Mouse (Mus musculus): Measurements from ENCODE around the gene Emd. TPM values are rescaled to one million over a fixed set of nuclear protein-coding genes. Genes with fewer than 3 reads are reported as not detected.

Emd gene
- polyA plus RNA-seq, 1 experiment from 2014 or later: 29.1 TPM

DNA sequence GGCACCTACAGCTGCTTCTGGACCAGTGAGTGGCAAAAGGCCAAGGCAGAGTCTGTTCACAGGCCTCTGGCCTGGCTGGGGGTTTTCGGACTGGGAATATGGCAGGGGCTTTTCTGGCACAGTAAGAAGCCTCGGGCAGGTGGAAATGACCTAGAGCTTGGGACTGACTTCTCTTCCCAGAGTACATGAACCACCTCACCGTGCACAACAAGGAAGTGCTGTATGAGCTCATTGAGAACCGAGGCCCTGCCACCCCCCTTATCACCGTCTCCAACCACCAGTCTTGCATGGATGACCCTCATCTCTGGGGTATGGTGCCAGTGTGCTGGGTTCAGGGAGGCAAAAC is 28.6 kb downstream of the Emd start:
- H3K36me3 ChIP-seq (ENCODE audit: insufficient read depth): peaks cover 4% of the 10 kb centered on the region; the same call in 1 of the 2 replicates
- WGBS: 25% methylated on average over 5 of the region's 5 CpGs
- DNase-seq: no peak

DNA sequence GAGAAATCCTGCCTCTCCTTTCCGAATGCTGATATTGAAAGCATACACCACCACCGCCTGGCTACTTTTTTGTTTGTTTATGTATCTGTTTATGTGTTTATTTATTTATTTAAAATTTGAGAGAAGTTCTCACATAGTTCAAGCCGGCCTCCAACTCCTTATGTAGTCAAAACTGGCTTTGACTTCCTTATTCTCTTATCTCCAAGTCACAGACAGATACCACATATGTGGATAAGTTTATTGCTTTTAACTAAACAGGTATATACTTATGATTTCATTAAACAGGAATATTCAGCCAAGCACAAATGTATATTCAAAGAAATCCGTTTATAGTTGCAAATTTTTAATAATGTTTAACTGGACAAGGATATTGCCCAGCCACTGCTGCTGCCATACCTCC is 38.9 kb downstream of the Emd start:
- H3K27ac ChIP-seq (ENCODE audit: low read depth): no peak overlapping the region
- H3K27me3 ChIP-seq (ENCODE audit: insufficient read depth, low read length): no peaks in the 10 kb centered on the region
- H3K4me2 ChIP-seq: no peak overlapping the region
- 70% methylated on average over 4 of the region's 4 CpGs for WGBS
- no peak overlapping the region for H3K9ac ChIP-seq
- ATAC-seq (ENCODE audit: insufficient read depth) (no peak), DNase-seq (no peak)
- H3K36me3 ChIP-seq (ENCODE audit: insufficient read depth): peaks cover 8% of the 10 kb centered on the region; the same call in 1 of the 2 replicates
- no peaks in the 10 kb centered on the region for H3K9me3 ChIP-seq (ENCODE audit: low read depth, low read length)
- H3K4me1 ChIP-seq (ENCODE audit: insufficient read depth): no peaks in the 10 kb centered on the region
- no peak for TF ChIP-seq CTCF (IDR thresholded peaks at IDR 0.05; ENCODE audit: low read depth)
- no peak overlapping the region for H3K4me3 ChIP-seq (ENCODE audit: low read depth, low read length)

More for the DNA sequence above, 28.6 kb downstream of the Emd start:
- peak overlapping the region; percentile 77 for H3K4me2 ChIP-seq
- H3K27me3 ChIP-seq (ENCODE audit: insufficient read depth, low read length): no peaks in the 10 kb centered on the region
- ATAC-seq (ENCODE audit: insufficient read depth): no peak
- no peak for TF ChIP-seq CTCF (IDR thresholded peaks at IDR 0.05; ENCODE audit: low read depth)
- peak overlapping the region; percentile 55 for H3K4me3 ChIP-seq (ENCODE audit: low read depth, low read length)
- no peaks in the 10 kb centered on the region for H3K9me3 ChIP-seq (ENCODE audit: low read depth, low read length)
- H3K27ac ChIP-seq (ENCODE audit: low read depth): peak overlapping the region; percentile 89
- no peaks in the 10 kb centered on the region for H3K4me1 ChIP-seq (ENCODE audit: insufficient read depth)
- peak overlapping the region; percentile 65 for H3K9ac ChIP-seq

DNA sequence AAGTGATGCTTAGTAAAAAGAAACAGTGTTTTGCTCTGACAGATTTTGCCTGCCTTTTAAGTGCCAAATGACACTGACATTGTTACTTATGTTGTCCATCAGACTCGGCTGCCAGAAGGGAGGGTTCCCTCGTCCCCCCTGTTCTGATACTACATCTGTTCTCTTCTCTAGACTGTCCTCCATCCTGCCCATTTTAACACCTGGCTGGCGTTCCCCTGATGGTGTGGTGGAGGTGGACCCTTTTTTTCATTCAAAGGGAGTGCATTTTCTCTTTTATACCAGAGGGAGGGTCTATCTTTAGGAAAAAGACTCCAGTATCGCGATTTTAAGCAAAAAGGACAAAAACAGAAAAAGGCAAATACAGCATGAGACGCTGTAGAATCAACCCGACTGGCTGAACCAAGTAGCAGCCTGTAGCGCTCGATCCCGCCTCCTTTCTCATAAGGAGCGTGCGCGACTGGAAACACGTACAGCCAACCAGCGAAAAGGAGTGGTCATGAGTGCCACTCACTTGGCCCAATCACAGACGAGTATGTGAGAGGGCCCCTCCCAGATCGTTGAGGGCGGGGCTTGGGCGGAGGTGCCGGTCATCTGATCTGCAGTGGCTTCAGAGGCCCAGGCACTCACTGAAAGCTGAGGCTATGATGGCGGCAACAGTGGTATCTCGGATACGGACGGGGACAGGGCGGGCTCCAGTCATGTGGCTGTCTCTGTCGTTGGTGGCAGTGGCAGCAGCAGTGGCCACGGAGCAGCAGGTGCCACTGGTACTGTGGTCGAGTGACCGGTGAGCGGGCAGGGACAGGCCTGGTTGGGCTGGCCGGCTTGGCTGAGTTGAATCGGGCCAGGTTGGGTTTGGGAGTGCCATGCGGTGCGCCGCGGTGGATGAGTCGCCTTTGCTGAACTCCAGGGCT is 42.3 kb downstream of the Emd start, which contains the start of gene Atp6ap1:
Atp6ap1 (plus strand) TSS at position 560 of the 911 bp plus-strand sequence.
- DNase-seq: peak; percentile 95
- peak within 1 kb of the TSS; percentile 72 for H3K4me2 ChIP-seq
- no peaks in the 10 kb centered on the region for H3K4me1 ChIP-seq (ENCODE audit: insufficient read depth)
- peaks cover 16% of the 10 kb centered on the region; the same call in 1 of the 2 replicates for H3K36me3 ChIP-seq (ENCODE audit: insufficient read depth)
- H3K27me3 ChIP-seq (ENCODE audit: insufficient read depth, low read length): no peaks in the 10 kb centered on the region
- peak within 1 kb of the TSS; percentile 61 for H3K4me3 ChIP-seq (ENCODE audit: low read depth, low read length)
- ATAC-seq (ENCODE audit: insufficient read depth): peak; percentile 99
- TF ChIP-seq CTCF (IDR thresholded peaks at IDR 0.05; ENCODE audit: low read depth): no peak
- 11% methylated on average over 37 of the region's 37 CpGs for WGBS
- H3K9ac ChIP-seq: peak within 1 kb of the TSS; percentile 68
- no peaks in the 10 kb centered on the region for H3K9me3 ChIP-seq (ENCODE audit: low read depth, low read length)
- H3K27ac ChIP-seq (ENCODE audit: low read depth): peak within 1 kb of the TSS; percentile 50

DNA sequence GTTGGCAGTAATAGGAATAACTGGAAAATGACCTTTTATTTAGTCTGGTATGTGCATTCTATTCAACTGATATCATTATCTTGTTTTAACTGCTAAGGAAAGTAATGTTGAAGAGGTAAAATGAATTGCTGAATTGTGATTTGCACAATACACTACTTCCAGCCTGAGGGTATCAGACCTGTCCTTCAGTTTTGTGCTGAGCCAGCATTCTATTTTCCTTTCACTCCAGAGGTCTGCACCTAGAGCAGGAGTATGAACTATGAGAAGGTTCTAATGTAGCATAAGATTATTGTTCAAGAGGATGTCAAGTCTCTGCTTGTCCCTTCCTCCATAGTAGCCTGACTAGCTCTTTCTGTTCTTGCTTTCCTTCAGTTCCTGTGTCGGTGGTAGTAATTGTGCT is 43.9 kb downstream of the Emd start:
- ATAC-seq (ENCODE audit: insufficient read depth) (no peak), DNase-seq (no peak)
- Histone ChIP-seq H3K4me3 (ENCODE audit: low read depth, low read length) (no peak overlapping the region), H3K27me3 (ENCODE audit: insufficient read depth, low read length) (no peaks in the 10 kb centered on the region), H3K9me3 (ENCODE audit: low read depth, low read length) (no peaks in the 10 kb centered on the region), H3K4me1 (ENCODE audit: insufficient read depth) (no peaks in the 10 kb centered on the region), H3K27ac (ENCODE audit: low read depth) (no peak overlapping the region), H3K36me3 (ENCODE audit: insufficient read depth) (peaks cover 31% of the 10 kb centered on the region; the same call in 1 of the 2 replicates), H3K9ac (no peak overlapping the region), H3K4me2 (no peak overlapping the region)
- no peak for TF ChIP-seq CTCF (IDR thresholded peaks at IDR 0.05; ENCODE audit: low read depth)
- WGBS: 92% methylated on average over 1 of the region's 1 CpGs

DNA sequence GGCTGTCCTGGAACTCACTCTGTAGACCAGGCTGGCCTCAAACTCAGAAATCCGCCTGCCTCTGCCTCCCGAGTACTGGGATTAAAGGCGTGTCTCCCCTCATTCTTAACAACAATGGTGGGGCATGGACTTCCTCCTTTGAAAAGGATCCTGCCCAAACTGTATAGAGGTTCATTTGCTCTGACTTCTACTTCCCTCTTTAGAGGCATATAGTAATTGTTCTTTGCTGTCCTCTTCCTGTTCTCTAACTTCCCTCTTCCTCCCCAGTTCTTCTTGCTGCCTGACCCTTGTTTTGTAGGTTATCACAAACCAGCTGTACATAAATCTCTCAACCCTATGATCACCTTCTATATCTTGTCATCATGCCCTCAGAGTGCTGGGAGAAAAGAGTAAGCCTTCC is 45.2 kb downstream of the Emd start:
- TF ChIP-seq CTCF (IDR thresholded peaks at IDR 0.05; ENCODE audit: low read depth): no peak
- Histone ChIP-seq H3K36me3 (ENCODE audit: insufficient read depth) (peaks cover 39% of the 10 kb centered on the region; the same call in 1 of the 2 replicates), H3K4me2 (no peak overlapping the region), H3K4me3 (ENCODE audit: low read depth, low read length) (no peak overlapping the region), H3K9me3 (ENCODE audit: low read depth, low read length) (no peaks in the 10 kb centered on the region), H3K27ac (ENCODE audit: low read depth) (no peak overlapping the region), H3K27me3 (ENCODE audit: insufficient read depth, low read length) (no peaks in the 10 kb centered on the region), H3K4me1 (ENCODE audit: insufficient read depth) (no peaks in the 10 kb centered on the region), H3K9ac (no peak overlapping the region)
- DNase-seq (no peak), ATAC-seq (ENCODE audit: insufficient read depth) (no peak)
- 75% methylated on average over 3 of the region's 3 CpGs for WGBS

DNA sequence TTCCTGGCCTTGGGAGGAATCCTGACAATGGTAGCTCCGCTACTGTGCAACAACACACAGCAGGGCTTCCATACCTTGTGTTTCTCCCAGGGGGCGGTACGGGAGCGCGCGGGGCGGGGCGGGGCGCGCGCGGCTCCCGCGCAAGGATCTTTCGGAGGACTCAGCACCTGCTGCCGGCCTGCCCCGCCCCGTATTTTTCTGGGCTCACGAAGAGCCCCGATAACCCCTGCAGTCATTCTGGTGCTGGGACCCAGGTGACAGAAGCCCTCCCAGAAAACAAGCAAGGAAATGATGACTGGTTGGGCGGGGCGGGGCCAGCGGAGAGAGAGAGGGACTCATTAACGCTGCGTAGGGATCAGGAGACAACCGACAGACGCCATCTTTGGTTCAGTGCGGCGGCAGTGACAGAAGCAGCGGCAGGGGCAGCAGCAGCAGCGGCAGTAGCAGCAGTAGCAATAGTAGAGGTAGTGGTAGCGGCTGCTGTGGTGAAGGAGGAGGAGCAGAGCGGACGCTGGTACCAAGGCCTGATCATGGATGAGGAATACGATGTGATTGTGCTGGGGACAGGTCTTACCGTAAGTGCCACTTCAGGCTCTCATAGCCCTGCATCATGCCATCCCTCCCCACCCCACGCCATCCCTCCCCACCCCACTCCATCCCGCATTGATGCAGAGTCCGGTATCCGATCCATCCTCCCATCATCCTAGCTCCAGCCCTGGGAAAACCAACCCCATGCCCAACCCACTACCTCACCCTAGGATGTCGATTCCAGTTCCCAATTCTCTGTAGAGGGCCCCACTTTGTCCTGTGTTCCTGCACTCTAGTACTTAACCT is 50.6 kb downstream of the Emd start, which contains the start of gene Gdi1:
Gdi1 (plus strand) TSS at position 132 of the 834 bp plus-strand sequence.
- peak within 1 kb of the TSS; percentile 69 for H3K4me2 ChIP-seq
- H3K9ac ChIP-seq: peak within 1 kb of the TSS; percentile 59
- H3K9me3 ChIP-seq (ENCODE audit: low read depth, low read length): no peaks in the 10 kb centered on the region
- no peaks in the 10 kb centered on the region for H3K4me1 ChIP-seq (ENCODE audit: insufficient read depth)
- peak; percentile 24 for TF ChIP-seq CTCF (IDR thresholded peaks at IDR 0.05; ENCODE audit: low read depth)
- no peaks in the 10 kb centered on the region for H3K27me3 ChIP-seq (ENCODE audit: insufficient read depth, low read length)
- ATAC-seq (ENCODE audit: insufficient read depth) (peak; percentile 88), DNase-seq (peak; percentile 81)
- peak within 1 kb of the TSS; percentile 55 for H3K4me3 ChIP-seq (ENCODE audit: low read depth, low read length)
- peaks cover 71% of the 10 kb centered on the region for H3K36me3 ChIP-seq (ENCODE audit: insufficient read depth)
- 12% methylated on average over 40 of the region's 41 CpGs for WGBS
- H3K27ac ChIP-seq (ENCODE audit: low read depth): peak within 1 kb of the TSS; percentile 81

Small RNA genes lying within 50 kb of the gene (microRNA-seq; reads per million reads assigned to microRNA genes)
- 0.95 reads per million for gene Mir7091 (ENCODE audit: borderline number of aligned reads)

Other genes starting within 250 kb of the Emd start
- gene Irak1, start 230.8 kb upstream of the Emd start, polyA plus RNA-seq (2014; fragmentation: Nextera tagmentation; extraction: Ambion mirVana): 68.3 and 70.0 TPM in 2 replicates
- not detected in 2 replicates for gene Opn1mw, start 127.2 kb upstream of the Emd start, polyA plus RNA-seq (2014; fragmentation: Nextera tagmentation; extraction: Ambion mirVana)
- gene Mecp2, start 119.3 kb upstream of the Emd start, polyA plus RNA-seq (2014; fragmentation: Nextera tagmentation; extraction: Ambion mirVana): 11.6 and 11.9 TPM in 2 replicates
- not detected in 2 replicates for gene Tex28, start 86.8 kb upstream of the Emd start, polyA plus RNA-seq (2014; fragmentation: Nextera tagmentation; extraction: Ambion mirVana)
- gene Tktl1, start 77.4 kb upstream of the Emd start, polyA plus RNA-seq (2014; fragmentation: Nextera tagmentation; extraction: Ambion mirVana): not detected in 2 replicates
- gene Flna, start 4.9 kb upstream of the Emd start, polyA plus RNA-seq (2014; fragmentation: Nextera tagmentation; extraction: Ambion mirVana): 474 and 504 TPM in 2 replicates
- 989 and 995 TPM in 2 replicates for gene Rpl10, start 16.1 kb downstream of the Emd start, polyA plus RNA-seq (2014; fragmentation: Nextera tagmentation; extraction: Ambion mirVana)
- gene Taz, start 27.2 kb downstream of the Emd start, polyA plus RNA-seq (2014; fragmentation: Nextera tagmentation; extraction: Ambion mirVana): 54.1 and 54.3 TPM in 2 replicates
- gene Dnase1l1, start 27.6 kb downstream of the Emd start, polyA plus RNA-seq (2014; fragmentation: Nextera tagmentation; extraction: Ambion mirVana): 10.3 and 11.0 TPM in 2 replicates
- gene Atp6ap1, start 42.4 kb downstream of the Emd start, polyA plus RNA-seq (2014; fragmentation: Nextera tagmentation; extraction: Ambion mirVana): 109 and 117 TPM in 2 replicates
- 142 and 156 TPM in 2 replicates for gene Gdi1, start 50.3 kb downstream of the Emd start, polyA plus RNA-seq (2014; fragmentation: Nextera tagmentation; extraction: Ambion mirVana)
- gene Fam50a, start 58.3 kb downstream of the Emd start, polyA plus RNA-seq (2014; fragmentation: Nextera tagmentation; extraction: Ambion mirVana): 50.9 and 53.2 TPM in 2 replicates
- gene Plxna3, start 74.4 kb downstream of the Emd start, polyA plus RNA-seq (2014; fragmentation: Nextera tagmentation; extraction: Ambion mirVana): 8.7 and 11.9 TPM in 2 replicates
- 113 and 114 TPM in 2 replicates for gene Lage3, start 98.9 kb downstream of the Emd start, polyA plus RNA-seq (2014; fragmentation: Nextera tagmentation; extraction: Ambion mirVana)
- gene Ubl4a, start 118.5 kb downstream of the Emd start, polyA plus RNA-seq (2014; fragmentation: Nextera tagmentation; extraction: Ambion mirVana): 88.8 and 90.6 TPM in 2 replicates
- gene Slc10a3, start 118.7 kb downstream of the Emd start, polyA plus RNA-seq (2014; fragmentation: Nextera tagmentation; extraction: Ambion mirVana): 22.9 and 23.2 TPM in 2 replicates
- 34.2 and 37.1 TPM in 2 replicates for gene Fam3a, start 138.6 kb downstream of the Emd start, polyA plus RNA-seq (2014; fragmentation: Nextera tagmentation; extraction: Ambion mirVana)
- gene Ikbkg, start 138.6 kb downstream of the Emd start, polyA plus RNA-seq (2014; fragmentation: Nextera tagmentation; extraction: Ambion mirVana): 19.6 and 20.0 TPM in 2 replicates
- gene G6pdx, start 174.5 kb downstream of the Emd start, polyA plus RNA-seq (2014; fragmentation: Nextera tagmentation; extraction: Ambion mirVana): 48.7 and 53.8 TPM in 2 replicates
- gene Gm6880, start 226.7 kb downstream of the Emd start, polyA plus RNA-seq (2014; fragmentation: Nextera tagmentation; extraction: Ambion mirVana): not detected in 2 replicates